Mouse (Mus musculus) bone marrow macrophage, adult 2 months (primary cell): ENCODE measurements around the gene Lemd1. TPM values are rescaled to one million over a fixed set of nuclear protein-coding genes. Genes with fewer than 3 reads are reported as not detected.

ENCODE experiments used
- H3K27ac ChIP-seq: 2 replicates; pipeline ENCODE4 v1.5.1; 2012; ENCODE audit warnings: low read depth, low read length; ENCODE audit not compliant: insufficient read depth
- H3K4me1 ChIP-seq: 2 replicates; pipeline ENCODE4 v1.6.1; 2012; ENCODE audit warnings: low read length; ENCODE audit not compliant: control insufficient read depth, insufficient read depth
- H3K4me3 ChIP-seq: 2 replicates; pipeline ENCODE4 v1.5.1; 2012; ENCODE audit warnings: mild to moderate bottlenecking, low read length, moderate library complexity; ENCODE audit not compliant: insufficient read depth
- CTCF ChIP-seq: IDR thresholded peaks from 2 replicates; pipeline ENCODE4 v1.5.1; 2012; ENCODE audit warnings: low read depth, mild to moderate bottlenecking, low read length, moderate library complexity
- POLR2A ChIP-seq: IDR thresholded peaks from 2 replicates; pipeline ENCODE4 v1.6.1; 2012; ENCODE audit warnings: mild to moderate bottlenecking, low read depth, low read length, borderline replicate concordance
- polyA plus RNA-seq: library from polyadenylated mRNA; stranded (reverse); fragments of >200 nt; gene quantifications from 2 replicates; pipeline ENCODE4 v1.2.4, GENCODE M21; 2012; ENCODE audit not compliant: missing spikeins, insufficient read depth, insufficient read length

Lemd1 gene
- polyA plus RNA-seq, 1 experiment, result not detected

DNA sequence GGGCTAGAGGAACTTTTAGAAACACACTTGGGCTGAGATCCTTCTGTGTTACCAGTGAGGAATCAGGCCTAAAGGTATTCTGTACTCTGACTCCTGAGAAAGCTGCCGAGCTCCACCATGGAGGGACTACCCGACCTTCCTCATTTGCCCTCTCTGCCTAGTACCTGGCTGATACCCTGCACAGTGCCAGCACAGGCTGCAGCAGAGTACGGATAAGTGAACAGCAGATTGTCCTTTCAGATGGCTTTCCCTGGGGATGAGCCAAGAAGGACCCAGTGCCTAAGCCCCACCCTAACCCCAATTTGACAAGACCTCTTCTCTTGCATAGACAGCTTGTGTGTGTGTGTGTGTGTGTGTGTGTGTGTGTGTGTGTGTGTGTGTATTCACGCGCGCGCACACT, 117.4 kb downstream of the Lemd1 start:
- Histone ChIP-seq H3K4me3 (no peak overlapping the region), H3K27ac (no peak overlapping the region), H3K4me1 (peaks cover 21% of the 10 kb centered on the region)
- TF ChIP-seq POLR2A (no peak), CTCF (no peak)

Other genes starting within 250 kb of the Lemd1 start
- not detected in 2 replicates for gene Slc45a3, start 228.5 kb upstream of the Lemd1 start, polyA plus RNA-seq
- 59.7 and 66.6 TPM in 2 replicates for gene Elk4, start 183.8 kb upstream of the Lemd1 start, polyA plus RNA-seq
- gene Mfsd4a, start 123.4 kb upstream of the Lemd1 start, polyA plus RNA-seq, result not detected in 2 replicates
- 56.1 and 65.3 TPM in 2 replicates for gene Cdk18, start 51.7 kb upstream of the Lemd1 start, polyA plus RNA-seq
- gene AC124108.1, start within 50 bp of the Lemd1 start, polyA plus RNA-seq, result not detected in 2 replicates
- gene Gm10188, start 38.3 kb downstream of the Lemd1 start, polyA plus RNA-seq, result not detected in 2 replicates
- gene Klhdc8a, start 107.2 kb downstream of the Lemd1 start, polyA plus RNA-seq, result not detected in 2 replicates
- 22.6 and 24.5 TPM in 2 replicates for gene Nuak2, start 124.7 kb downstream of the Lemd1 start, polyA plus RNA-seq
- 9.3 and 11.2 TPM in 2 replicates for gene Tmcc2, start 199.8 kb downstream of the Lemd1 start, polyA plus RNA-seq
- gene Dstyk, start 226.1 kb downstream of the Lemd1 start, polyA plus RNA-seq, result 24.1 and 26.8 TPM in 2 replicates